Mouse (Mus musculus): Measurements from ENCODE around the gene Col5a3.

GRCm38 (mm10) chr9:20740407-20740806 lies 74.5 kb downstream of the Col5a3 start:
- TF ChIP-seq CTCF (IDR thresholded peaks at IDR 0.05; ENCODE audit: low read depth, low read length), result peak; percentile 98
- no peak for TF ChIP-seq POLR2A (IDR thresholded peaks at IDR 0.05; ENCODE audit: extremely low read depth, insufficient read depth, low read length)
